Mouse (Mus musculus) heart, embryonic 12.5 days (tissue): ENCODE data around the gene Tut1. TPM values are rescaled to one million over a fixed set of nuclear protein-coding genes. Genes with fewer than 3 reads are reported as not detected.

Source experiments
- polyA plus RNA-seq: library from polyadenylated mRNA; unstranded; fragments of >200 nt; fragmentation: Nextera tagmentation; extraction: Ambion mirVana; gene quantifications from 2 replicates; pipeline ENCODE4 v1.2.1, GENCODE M21; 2016

Tut1 gene
- polyA plus RNA-seq, 1 experiment from 2014 or later: 17.1 TPM

Other genes with a start within 250 kb of the Tut1 start
- gene Slc3a2, start 230.5 kb upstream of the Tut1 start, polyA plus RNA-seq: 87.6 and 88.9 TPM in 2 replicates
- gene Wdr74, start 218.0 kb upstream of the Tut1 start, polyA plus RNA-seq: 48.9 and 52.9 TPM in 2 replicates
- 1.8 and 2.8 TPM in 2 replicates for gene 1700092M07Rik, start 213.1 kb upstream of the Tut1 start, polyA plus RNA-seq
- gene Stx5a, start 212.4 kb upstream of the Tut1 start, polyA plus RNA-seq: 86.1 and 88.1 TPM in 2 replicates
- gene Nxf1, start 196.8 kb upstream of the Tut1 start, polyA plus RNA-seq: 135 and 149 TPM in 2 replicates
- gene Tmem223, start 182.9 kb upstream of the Tut1 start, polyA plus RNA-seq: 145 and 146 TPM in 2 replicates
- gene Tmem179b, start 179.4 kb upstream of the Tut1 start, polyA plus RNA-seq: 49.7 and 51.9 TPM in 2 replicates
- 22.5 and 23.3 TPM in 2 replicates for gene Taf6l, start 167.4 kb upstream of the Tut1 start, polyA plus RNA-seq
- 137 and 145 TPM in 2 replicates for gene Polr2g, start 155.3 kb upstream of the Tut1 start, polyA plus RNA-seq
- 3.8 and 4.1 TPM in 2 replicates for gene Zbtb3, start 151.3 kb upstream of the Tut1 start, polyA plus RNA-seq
- gene Ttc9c, start 134.5 kb upstream of the Tut1 start, polyA plus RNA-seq: 36.3 and 37.0 TPM in 2 replicates
- gene Hnrnpul2, start 133.8 kb upstream of the Tut1 start, polyA plus RNA-seq: 3.8 TPM in 2 replicates
- not detected in 2 replicates for gene AC129217.1, start 124.1 kb upstream of the Tut1 start, polyA plus RNA-seq
- gene Bscl2, start 116.4 kb upstream of the Tut1 start, polyA plus RNA-seq: 41.0 and 41.1 TPM in 2 replicates
- 2.5 and 2.9 TPM in 2 replicates for gene Gng3, start 114.7 kb upstream of the Tut1 start, polyA plus RNA-seq
- gene Lrrn4cl, start 103.1 kb upstream of the Tut1 start, polyA plus RNA-seq: 0.77 and 0.78 TPM in 2 replicates
- gene Ubxn1, start 82.4 kb upstream of the Tut1 start, polyA plus RNA-seq: 138 and 142 TPM in 2 replicates
- gene Uqcc3, start 72.9 kb upstream of the Tut1 start, polyA plus RNA-seq: 52.7 and 60.6 TPM in 2 replicates
- 61.5 and 66.4 TPM in 2 replicates for gene Lbhd1, start 70.1 kb upstream of the Tut1 start, polyA plus RNA-seq
- gene Gm49403, start 69.9 kb upstream of the Tut1 start, polyA plus RNA-seq: not detected in 2 replicates
- gene 1810009A15Rik, start 65.0 kb upstream of the Tut1 start, polyA plus RNA-seq: 64.2 and 64.5 TPM in 2 replicates
- not detected in 2 replicates for gene Gm49416, start 64.9 kb upstream of the Tut1 start, polyA plus RNA-seq
- 28.9 and 30.1 TPM in 2 replicates for gene Ints5, start 60.8 kb upstream of the Tut1 start, polyA plus RNA-seq
- gene Ganab, start 55.8 kb upstream of the Tut1 start, polyA plus RNA-seq: 78.7 and 83.6 TPM in 2 replicates
- 46.6 and 46.8 TPM in 2 replicates for gene B3gat3, start 33.5 kb upstream of the Tut1 start, polyA plus RNA-seq
- gene Rom1, start 24.5 kb upstream of the Tut1 start, polyA plus RNA-seq: 2.4 and 2.5 TPM in 2 replicates
- 13.3 and 13.5 TPM in 2 replicates for gene Eml3, start 24.3 kb upstream of the Tut1 start, polyA plus RNA-seq
- 106 and 115 TPM in 2 replicates for gene Mta2, start 12.0 kb upstream of the Tut1 start, polyA plus RNA-seq
- gene Eef1g, start 13.2 kb downstream of the Tut1 start, polyA plus RNA-seq: 281 and 282 TPM in 2 replicates
- gene Ahnak, start 35.4 kb downstream of the Tut1 start, polyA plus RNA-seq: 26.0 and 27.1 TPM in 2 replicates
- not detected in 2 replicates for gene Scgb1a1, start 134.1 kb downstream of the Tut1 start, polyA plus RNA-seq
- gene Asrgl1, start 181.8 kb downstream of the Tut1 start, polyA plus RNA-seq: 11.3 and 14.1 TPM in 2 replicates